Mouse (Mus musculus): ENCODE measurements around the gene Ubn1.
A peak's percentile ranks its signal among the peaks of the same experiment; 100 is the strongest.

The Ubn1 gene

GRCm38 (mm10) chr16:5074341-5074740, 24.5 kb downstream of the Ubn1 start:
- DNase-seq = no peak

- no peak for DNase-seq
Observed at GRCm38 (mm10) chr16:5085196-5085595, 35.3 kb downstream of the Ubn1 start.

DNA sequence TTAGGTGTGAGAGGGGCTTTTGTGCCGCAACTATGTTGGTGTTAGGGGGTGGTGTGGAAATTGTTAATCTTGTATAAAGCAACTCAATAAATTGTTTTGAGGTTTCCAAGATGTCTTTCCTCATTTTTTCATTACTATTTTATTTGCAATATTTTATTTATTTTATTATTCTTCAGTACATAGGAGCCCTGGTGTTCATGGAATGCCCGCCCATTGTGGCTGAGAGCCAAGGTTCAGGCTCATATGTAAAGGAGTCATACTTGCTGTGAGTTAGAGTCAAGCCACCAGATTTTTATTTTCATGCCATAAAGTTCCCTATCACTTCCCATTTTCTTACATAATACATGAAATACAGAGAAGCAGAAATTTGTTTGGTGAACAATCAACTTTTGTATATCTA, 36.3 kb downstream of the Ubn1 start:
- DNase-seq = no peak

DNA sequence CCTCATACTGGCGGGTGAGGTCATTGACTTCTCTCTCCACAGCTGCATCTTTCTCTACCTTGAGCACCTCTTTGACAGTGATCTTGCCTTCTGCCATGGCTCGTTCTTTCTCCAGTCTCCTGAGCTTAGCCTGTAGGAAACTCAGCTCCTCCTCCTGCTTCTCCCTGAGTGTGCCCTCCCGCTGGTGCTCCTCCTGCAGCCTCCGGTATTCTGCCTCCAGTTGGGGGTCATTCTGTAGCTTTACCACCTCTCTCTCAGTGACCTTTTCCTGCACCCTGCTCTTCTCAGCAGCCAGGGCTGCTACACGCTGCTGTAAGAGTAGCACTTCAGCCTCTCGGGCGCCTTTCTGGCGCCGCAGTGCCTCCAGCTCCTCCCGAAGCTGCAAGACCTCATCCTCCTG, 39.2 kb downstream of the Ubn1 start:
- DNase-seq = no peak

- DNase-seq = no peak
Observed at GRCm38 (mm10) chr16:5093285-5093684, 43.4 kb downstream of the Ubn1 start.

DNA sequence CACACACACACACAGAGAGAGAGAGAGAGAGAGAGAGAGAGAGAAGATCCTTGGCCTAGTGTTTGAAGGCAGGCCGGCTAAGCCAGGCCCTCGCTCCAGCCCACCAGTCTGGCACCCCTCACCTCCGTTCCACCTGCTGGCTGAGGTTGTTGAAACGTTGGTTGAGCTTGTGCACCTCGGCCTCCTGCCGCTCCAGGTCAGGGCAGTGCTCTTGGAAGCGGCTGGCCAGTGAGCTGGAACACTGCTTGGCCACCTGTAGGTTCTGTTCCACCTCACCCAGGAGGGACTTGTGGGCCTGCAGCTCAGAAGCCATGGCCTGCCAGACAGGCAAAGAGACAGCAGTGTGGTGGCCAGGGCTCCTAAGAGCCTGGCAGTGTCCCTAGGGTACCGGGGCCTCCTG, 46.6 kb downstream of the Ubn1 start:
- no peak for DNase-seq

DNA sequence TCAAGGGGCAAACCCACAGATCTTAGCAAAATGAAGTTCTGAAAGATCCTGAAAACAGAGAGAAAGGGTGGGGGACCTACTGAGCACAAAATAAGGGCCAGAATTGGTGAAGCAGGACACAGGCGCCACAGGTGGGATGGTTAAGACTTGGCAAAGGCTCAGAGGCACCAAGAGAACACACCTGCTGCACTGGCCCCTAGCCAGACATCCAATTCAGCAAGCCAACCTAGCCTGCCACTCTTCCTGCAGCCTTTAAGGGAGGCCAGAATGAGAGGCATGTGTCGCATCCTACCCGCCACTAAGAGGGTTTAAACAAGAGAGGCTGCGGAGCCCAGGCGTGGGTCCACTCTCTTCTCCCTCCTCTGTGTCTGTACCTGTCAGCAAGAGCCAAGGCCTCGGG, 51.1 kb downstream of the Ubn1 start:
- DNase-seq = peak; percentile 90

DNA sequence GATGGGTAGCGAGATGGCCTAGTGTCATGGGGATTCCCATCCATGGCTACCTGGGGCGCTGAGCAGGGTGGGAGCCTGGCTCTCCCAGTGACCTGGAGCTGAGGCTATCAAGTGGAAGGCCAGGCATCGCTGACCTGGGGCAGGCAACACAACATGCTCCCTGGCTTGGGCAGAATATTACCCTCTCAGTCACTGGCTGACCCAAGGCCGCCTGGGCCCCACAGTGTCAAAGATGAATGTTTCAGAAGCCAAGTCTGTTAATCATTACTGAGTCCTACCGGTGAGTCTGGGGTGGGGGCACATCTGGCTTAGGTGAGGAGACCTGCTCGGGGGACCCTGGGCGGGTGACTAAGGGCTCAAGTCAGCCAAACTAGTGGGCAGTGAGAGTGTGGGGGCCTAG, 60.0 kb downstream of the Ubn1 start:
- no peak for DNase-seq

GRCm38 (mm10) chr16:5111021-5111420, 61.2 kb downstream of the Ubn1 start:
- no peak for DNase-seq

DNA sequence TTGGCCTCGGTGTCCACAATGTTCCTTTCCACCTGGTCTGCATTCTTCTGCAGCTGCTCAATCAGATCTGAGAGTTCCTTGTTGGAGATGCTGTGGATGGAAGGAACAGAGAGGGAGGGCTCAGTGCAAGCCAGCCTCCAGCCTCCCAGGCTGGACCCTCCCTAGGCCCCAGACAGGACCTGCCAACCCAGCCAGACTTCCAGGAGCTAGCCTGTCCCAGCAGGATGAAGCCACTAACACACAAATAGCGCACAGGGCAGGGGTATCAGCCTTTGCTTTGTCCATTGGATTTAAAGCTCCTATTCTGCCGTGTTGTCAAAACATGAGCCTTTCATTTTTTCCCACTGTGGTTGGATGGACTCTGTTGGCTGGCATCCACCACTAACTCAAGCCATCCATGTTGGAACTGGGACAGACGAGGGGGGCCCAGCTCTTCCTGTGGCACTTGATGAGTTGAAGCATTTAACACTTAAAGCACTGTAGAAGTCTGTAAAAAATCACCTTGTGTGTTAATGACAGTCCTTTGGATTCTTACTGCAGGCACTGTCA, 63.2 kb downstream of the Ubn1 start:
- DNase-seq = peak; percentile 47

DNA sequence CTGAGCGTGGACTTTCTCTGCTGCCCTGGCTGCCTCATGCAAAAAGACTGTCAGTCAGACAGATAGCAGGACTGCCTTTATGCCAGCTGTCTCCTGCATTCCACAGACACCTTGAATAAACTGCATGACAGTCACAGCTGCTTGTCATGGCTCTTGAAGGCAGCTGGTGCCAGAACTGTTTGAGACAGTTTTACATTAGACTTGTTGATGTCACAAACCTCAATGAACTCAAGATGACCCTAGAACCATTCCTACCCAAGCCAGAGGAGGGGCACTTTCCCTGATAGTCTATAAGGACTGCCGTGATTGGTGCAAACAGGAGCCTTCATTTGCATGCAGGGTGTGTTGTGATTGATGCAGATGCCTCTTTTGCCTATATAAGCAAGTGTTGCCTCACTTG, 63.7 kb downstream of the Ubn1 start:
- DNase-seq = no peak

DNA sequence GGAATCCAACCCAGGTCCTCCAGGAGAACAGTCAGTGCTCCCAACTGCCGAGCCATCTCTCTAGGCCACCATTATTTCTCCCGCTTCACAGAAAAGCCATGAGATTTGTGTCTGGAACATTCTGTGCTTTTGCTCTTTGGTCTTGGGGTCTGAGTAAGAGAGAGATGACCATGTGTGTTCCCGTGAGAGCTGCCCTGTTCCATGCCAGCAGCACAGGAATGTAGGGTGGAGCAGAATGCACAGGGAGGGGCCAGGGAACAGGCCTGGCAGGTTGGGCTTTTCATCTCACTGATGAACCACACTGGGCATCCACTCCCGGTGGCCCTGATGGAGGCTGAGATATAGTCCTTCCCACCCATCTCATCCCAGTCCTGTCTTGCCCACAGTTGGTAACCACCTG, 69.5 kb downstream of the Ubn1 start:
- DNase-seq = no peak

DNA sequence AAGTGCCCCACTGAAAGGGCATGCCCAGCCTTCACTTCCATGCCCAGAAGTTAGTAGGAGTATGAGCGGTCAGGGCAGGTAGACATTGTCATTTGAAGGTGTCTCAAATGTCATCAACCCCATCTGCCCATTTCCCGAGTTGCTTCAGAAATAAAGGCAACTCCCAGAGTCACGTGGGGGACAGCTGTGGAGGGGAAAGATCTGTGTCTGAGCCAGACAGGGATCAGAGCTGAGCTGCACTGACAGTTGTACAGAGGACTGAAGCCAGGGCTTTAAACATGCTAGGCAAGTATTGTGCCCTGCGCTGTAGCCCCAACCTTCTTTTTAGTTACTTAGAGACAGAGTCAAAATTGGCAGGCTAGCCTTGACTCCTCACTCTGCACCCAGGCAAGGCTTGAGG, 70.0 kb downstream of the Ubn1 start:
- DNase-seq = no peak

- no peak for DNase-seq
Observed at GRCm38 (mm10) chr16:5123476-5123875, 73.6 kb downstream of the Ubn1 start.

DNA sequence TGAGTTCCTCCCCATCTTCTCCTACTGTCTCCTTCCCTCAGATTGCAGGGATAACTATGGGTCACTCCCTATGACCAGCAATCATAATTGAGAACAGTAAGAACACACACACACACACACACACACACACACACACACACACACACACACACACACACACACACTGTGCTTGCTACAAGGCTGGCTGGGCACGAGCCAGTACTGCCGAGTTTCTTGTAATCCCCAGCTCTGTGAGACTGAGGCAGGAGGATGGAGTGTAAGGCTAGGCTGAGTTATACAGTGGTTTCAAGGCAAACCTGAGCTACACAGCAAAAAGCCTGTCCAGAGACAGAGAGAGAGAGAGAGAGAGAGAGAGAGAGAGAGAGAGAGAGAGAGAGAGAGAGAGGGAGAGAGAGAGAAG, 80.3 kb downstream of the Ubn1 start:
- DNase-seq = no peak

DNA sequence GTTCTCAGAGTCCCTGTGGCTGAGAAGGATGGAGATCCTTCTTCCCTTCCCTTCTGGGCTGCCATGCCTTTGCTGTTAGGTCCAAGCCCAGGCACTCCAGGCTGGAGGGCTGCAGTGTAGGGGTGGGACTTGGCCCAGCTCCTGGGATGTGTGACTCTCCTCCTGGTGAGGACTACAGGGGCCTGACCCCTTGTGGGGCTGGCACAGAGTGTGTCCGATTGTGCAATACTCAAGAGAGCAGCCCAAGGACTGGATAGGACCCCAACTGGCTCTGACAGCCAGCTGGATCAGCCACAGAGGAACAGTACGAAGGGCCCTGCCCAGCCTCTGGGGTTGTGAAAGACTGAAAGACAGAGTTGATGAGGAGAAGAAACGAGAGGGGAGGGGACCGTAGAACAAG, 80.9 kb downstream of the Ubn1 start:
- peak in 1 of 2 experiments; percentile 35 for DNase-seq

DNA sequence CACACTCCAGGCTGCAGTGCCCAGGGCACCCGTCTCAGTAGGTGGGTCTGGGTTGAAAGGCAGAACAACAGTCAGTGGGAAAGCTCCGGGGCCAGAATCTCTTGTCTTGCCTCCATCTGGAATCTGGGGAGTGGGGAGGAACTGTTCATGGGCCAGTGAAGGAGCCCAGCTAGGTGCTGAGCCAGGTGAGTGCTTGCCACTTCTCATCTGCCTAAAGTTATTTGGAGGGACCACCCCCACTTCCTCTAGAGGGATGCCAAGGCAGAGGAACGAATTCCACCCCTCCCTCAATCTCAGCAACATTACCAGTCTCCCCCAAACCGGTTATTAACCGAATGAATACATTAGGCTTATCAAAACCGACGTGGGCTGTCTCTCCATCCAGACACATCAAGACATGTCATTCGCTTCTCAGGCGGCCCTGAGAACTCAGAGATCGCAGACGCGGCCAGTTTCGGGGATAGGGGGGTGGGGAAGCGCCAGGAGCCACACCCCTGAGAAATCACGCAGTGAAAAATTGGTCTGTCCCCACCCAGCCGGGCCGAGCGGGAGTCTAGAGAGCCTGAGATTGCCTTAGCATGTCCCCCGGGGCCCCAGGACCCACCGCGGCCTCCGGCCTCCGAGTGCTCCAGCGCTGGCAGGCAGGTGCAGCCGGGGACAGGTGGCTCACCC, 81.5 kb downstream of the Ubn1 start:
- no peak for DNase-seq

DNA sequence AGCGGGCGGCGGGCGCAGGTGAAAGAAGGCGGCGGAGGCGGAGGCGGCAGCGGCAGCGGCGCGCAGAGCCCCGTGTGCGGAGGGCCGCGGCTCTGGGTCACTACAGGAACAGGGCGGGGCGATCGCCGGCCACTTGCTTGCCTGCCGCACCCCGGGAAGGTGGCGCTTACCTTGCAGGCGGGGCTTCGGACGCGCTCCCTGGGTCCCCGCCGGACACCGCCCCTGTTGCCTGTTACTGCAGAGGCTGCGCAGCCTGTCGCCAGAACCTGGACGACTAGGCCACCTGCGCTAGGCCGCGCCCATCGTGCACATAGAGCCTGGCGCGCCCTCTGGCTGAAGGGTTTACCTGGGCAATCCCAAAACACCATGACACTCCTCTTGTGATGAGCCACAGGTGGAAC, 82.5 kb downstream of the Ubn1 start, which contains the start of gene Ppl:
TSS of gene Ppl (minus strand) at position 21 of the 401 bp plus-strand sequence.
- DNase-seq = peak; percentile 40 to 48

DNA sequence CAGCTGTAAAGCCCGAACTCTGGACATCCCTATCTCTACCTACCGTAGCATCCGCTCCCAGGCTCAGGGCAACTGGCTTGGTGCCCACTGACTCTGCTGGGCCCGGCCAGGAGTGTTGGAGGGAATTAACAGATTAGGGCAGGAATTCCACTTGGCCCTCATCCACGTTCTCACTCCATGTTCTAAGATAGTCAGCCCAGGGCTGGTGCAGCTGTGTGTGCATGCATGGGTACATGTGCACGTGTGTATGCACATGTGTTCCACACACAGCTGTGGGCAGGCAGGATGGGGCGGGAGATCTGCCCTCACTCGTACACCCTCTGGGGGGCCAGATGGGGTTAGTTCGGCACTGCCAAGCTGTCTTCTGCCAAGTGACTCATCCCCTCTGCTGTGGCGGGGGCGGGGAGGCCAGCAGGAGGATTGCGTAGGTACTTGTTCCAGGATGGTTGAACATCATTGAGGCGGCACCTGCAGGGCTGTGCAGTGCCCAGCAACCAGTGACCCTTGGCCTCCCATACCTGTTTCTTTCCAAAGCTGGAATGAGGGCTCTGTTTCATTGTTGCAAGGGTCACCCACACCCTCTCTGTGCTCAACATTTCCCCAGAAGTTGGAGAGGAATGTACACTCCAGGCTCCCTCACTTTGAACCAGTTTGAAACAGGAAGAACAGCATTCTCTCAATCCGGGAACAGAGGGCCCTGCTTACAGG, 84.9 kb downstream of the Ubn1 start:
- peak; percentile 66 to 78 for DNase-seq

GRCm38 (mm10) chr16:5135551-5136261, 85.8 kb downstream of the Ubn1 start:
- DNase-seq = no peak
